Mouse (Mus musculus): ENCODE measurements around the gene Sdr42e1.

DNA sequence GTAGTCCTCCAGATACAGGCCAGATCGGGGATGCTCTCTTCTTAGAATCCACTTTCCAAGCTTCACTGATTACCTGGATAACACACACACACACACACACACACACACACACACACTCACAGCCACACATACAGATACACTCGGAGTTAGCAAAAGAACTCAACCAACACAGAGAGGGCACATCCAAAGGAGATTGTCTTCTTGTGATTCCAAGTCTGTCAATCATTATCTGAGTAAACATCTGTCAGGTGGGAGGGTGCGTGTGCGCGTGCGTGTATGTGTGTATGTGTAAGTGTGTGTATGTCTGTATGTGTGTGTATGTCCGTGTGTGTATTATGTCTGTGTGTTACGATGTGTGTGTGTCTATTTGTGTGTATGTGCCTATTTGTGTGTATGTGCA, 27.8 kb upstream of the Sdr42e1 start:
- no peak for TF ChIP-seq CTCF (IDR thresholded peaks at IDR 0.05; ENCODE audit: control insufficient read depth, insufficient read depth, low read length)
- TF ChIP-seq POLR2A (IDR thresholded peaks at IDR 0.05; ENCODE audit: borderline replicate concordance, control insufficient read depth, low read depth, low read length): no peak
